Mouse (Mus musculus) liver, adult 2 months (tissue): ENCODE results near the gene Slc47a1.

ENCODE experiments used
- CTCF ChIP-seq: fragments of 200-500 bp; IDR thresholded peaks from 2 replicates; pipeline ENCODE4 v1.5.1; 2011; ENCODE audit warnings: low read depth, low read length, control low read depth
- POLR2A ChIP-seq: fragments of 200-500 bp; IDR thresholded peaks from 2 replicates; pipeline ENCODE4 v1.6.1; 2011; ENCODE audit warnings: low read length, control low read depth; ENCODE audit not compliant: insufficient read depth; ENCODE audit errors: extremely low read depth

GRCm38 (mm10) chr11:61310321-61310720 is 67.8 kb downstream of the Slc47a1 start:
- TF ChIP-seq CTCF (no peak), POLR2A (no peak)
